Mouse (Mus musculus) MEL (cell line): ENCODE results near the gene Ddx19a.

Experiments used
- E2F4 ChIP-seq: IDR thresholded peaks from 2 replicates; pipeline ENCODE4 v1.6.1; 2011; ENCODE audit warnings: low read depth, low read length, improper control_type of control experiment, borderline replicate concordance
- EP300 ChIP-seq, 2 experiments: IDR thresholded peaks; 2 replicates each; pipeline ENCODE4 v1.6.1; 2011; ENCODE audit warnings: improper control_type of control experiment in 2 of 2, low read length in 2 of 2, low read depth in 1 of 2, mild to moderate bottlenecking in 1 of 2
- GATA1 ChIP-seq: IDR thresholded peaks from 2 replicates; pipeline ENCODE4 v1.6.1; 2011; ENCODE audit warnings: low read depth, low read length, improper control_type of control experiment
- MXI1 ChIP-seq: IDR thresholded peaks from 2 replicates; pipeline ENCODE4 v1.6.1; 2011; ENCODE audit warnings: mild to moderate bottlenecking, low read depth, low read length, improper control_type of control experiment
- POLR2A ChIP-seq, 2 experiments: IDR thresholded peaks; 2 replicates each; pipeline ENCODE4 v1.6.1; 2011 to 2012; ENCODE audit warnings: low read length in 2 of 2, mild to moderate bottlenecking in 2 of 2, control low read depth in 1 of 2, improper control_type of control experiment in 1 of 2, low read depth in 1 of 2, moderate library complexity in 1 of 2; ENCODE audit not compliant: control insufficient read depth in 1 of 2, insufficient read depth in 1 of 2, poor library complexity in 1 of 2

- TF ChIP-seq GATA1: no peak
- TF ChIP-seq MXI1: no peak
- no peak for TF ChIP-seq POLR2A (IDR thresholded peaks at IDR 0.05; ENCODE audit: control insufficient read depth in 1 of 2, insufficient read depth in 1 of 2, low read depth in 1 of 2, low read length in 2 of 2, poor library complexity in 1 of 2)
- TF ChIP-seq EP300 (IDR thresholded peaks at IDR 0.05; ENCODE audit: low read depth in 1 of 2, low read length in 2 of 2): no peak
- no peak for TF ChIP-seq E2F4
These were observed 31.0 kb downstream of the Ddx19a start for GRCm38 (mm10) chr8:110966586-110966985.
